Mouse (Mus musculus) midbrain, embryonic 13.5 days (tissue): Measurements from ENCODE around the gene Tgoln1. TPM values are rescaled to one million over a fixed set of nuclear protein-coding genes. Genes with fewer than 3 reads are reported as not detected.
A peak's percentile ranks its signal among the peaks of the same experiment; 100 is the strongest.

ENCODE experiments used
- ATAC-seq: fragments of 200-750 bp; cut with Nextera tagmentation; 2 replicates; pipeline ENCODE4 v1.8.0; 2017; ENCODE audit warnings: mild to moderate bottlenecking, moderate TSS enrichment, moderate library complexity
- H3K27ac ChIP-seq: fragments of 300-500 bp; sonication (generic); 2 replicates; pipeline ENCODE4 v1.5.1; 2015; ENCODE audit warnings: inconsistent platforms, mild to moderate bottlenecking, moderate library complexity
- H3K27me3 ChIP-seq: fragments of 300-500 bp; sonication (generic); 2 replicates; pipeline ENCODE4 v1.6.1; 2015; ENCODE audit warnings: mild to moderate bottlenecking, inconsistent platforms
- H3K36me3 ChIP-seq: fragments of 300-500 bp; sonication (generic); 2 replicates; pipeline ENCODE4 v1.6.1; 2015; ENCODE audit warnings: mild to moderate bottlenecking, inconsistent platforms
- H3K4me1 ChIP-seq: fragments of 300-500 bp; sonication (generic); replicated peaks from 2 replicates; pipeline ENCODE4 v1.6.1; 2015; ENCODE audit warnings: inconsistent platforms
- H3K4me2 ChIP-seq: fragments of 300-500 bp; sonication (generic); replicated peaks from 2 replicates; pipeline ENCODE4 v1.6.1; 2015; ENCODE audit warnings: moderate library complexity, mild to moderate bottlenecking, inconsistent platforms
- H3K4me3 ChIP-seq: fragments of 300-500 bp; sonication (generic); replicated peaks from 2 replicates; pipeline ENCODE4 v1.5.1; 2015; ENCODE audit warnings: mild to moderate bottlenecking, inconsistent platforms
- H3K9ac ChIP-seq: fragments of 300-500 bp; sonication (generic); replicated peaks from 2 replicates; pipeline ENCODE4 v1.6.1; 2015; ENCODE audit warnings: mild to moderate bottlenecking, inconsistent platforms
- H3K9me3 ChIP-seq: fragments of 300-500 bp; sonication (generic); 2 replicates; pipeline ENCODE4 v1.6.1; 2016; ENCODE audit warnings: mild to moderate bottlenecking, inconsistent platforms
- WGBS: fragments of 180-500 bp; shearing (Covaris S2); methylation state at CpG from one replicate; pipeline ENCODE4 v1.1.7; 2015; 5-methylcytosine and 5-hydroxymethylcytosine counted together
- polyA plus RNA-seq: library from polyadenylated mRNA; unstranded; fragments of >200 nt; fragmentation: Nextera tagmentation; extraction: Ambion mirVana; gene quantifications from 2 replicates; pipeline ENCODE4 v1.2.1, GENCODE M21; 2015

Tgoln1 gene
- polyA plus RNA-seq, 1 experiment from 2014 or later: 39.6 TPM

DNA sequence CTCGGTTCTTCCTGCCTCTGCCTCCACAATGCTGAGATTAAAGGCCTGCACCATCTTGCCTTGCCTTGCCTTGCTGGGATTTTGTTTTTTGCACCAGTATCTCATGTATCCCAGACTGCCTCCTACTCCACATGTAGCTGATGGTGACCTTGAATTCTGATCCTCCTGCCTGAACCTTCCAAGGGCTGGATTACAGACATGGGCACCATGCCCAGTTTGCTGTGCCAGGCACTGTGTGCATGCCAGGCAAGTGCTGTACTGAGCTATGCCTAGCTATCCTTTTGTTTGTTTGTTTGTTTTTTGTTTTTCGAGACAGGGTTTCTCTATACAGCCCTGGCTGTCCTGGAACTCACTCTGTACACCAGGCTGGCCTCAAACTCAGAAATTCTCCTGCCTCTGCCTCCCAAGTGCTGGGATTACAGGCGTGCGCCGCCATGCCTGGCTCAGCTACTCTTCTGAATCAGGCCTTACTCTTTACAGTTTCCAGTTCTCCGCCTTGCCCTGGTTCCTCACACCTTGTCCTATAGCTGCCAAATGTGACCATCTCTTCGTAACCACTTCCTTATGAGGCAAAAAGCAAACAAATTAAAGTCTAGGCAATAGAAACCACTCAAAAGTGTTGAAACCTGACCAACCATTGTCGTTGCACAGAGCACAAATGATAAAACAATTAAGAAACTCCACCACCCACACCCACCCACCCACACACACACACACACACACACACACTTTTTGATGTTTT is 7.0 kb upstream of the Tgoln1 start:
- Histone ChIP-seq H3K9ac (no peak overlapping the region), H3K4me3 (no peak overlapping the region), H3K4me1 (no peaks in the 10 kb centered on the region), H3K27me3 (no peaks in the 10 kb centered on the region), H3K4me2 (no peak overlapping the region), H3K36me3 (0 out of 2 replicates have a peak, but pooled peaks cover 4% of the 10 kb centered on the region), H3K9me3 (no peaks in the 10 kb centered on the region), H3K27ac (no peak overlapping the region)
- 92% methylated on average over 8 of the region's 8 CpGs for WGBS
- ATAC-seq: no peak

DNA sequence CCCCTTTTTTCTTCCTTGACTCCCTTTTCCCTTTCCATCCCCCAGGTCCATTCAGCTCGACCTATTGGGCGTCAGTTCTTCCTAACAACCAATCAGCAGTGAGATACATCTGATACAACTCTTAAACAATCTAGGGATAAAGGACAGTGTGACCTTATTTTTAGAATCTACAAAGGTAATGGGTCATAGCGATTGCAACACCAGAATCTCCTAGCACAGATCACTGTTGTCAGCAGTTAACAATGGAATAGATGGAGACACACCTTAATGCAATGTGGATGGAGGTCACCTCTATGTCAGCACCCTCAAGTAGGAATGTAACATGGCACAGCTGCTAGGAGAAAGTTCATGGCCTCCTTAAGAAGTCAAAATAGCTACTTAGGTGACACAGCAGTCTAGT is 6.1 kb upstream of the Tgoln1 start:
- no peak overlapping the region for H3K4me2 ChIP-seq
- H3K9me3 ChIP-seq: no peaks in the 10 kb centered on the region
- no peaks in the 10 kb centered on the region for H3K27me3 ChIP-seq
- no peak overlapping the region for H3K27ac ChIP-seq
- no peak for ATAC-seq
- no peak overlapping the region for H3K9ac ChIP-seq
- no peaks in the 10 kb centered on the region for H3K4me1 ChIP-seq
- WGBS: 37% methylated on average over 3 of the region's 3 CpGs
- H3K36me3 ChIP-seq: 0 out of 2 replicates have a peak, but pooled peaks cover 4% of the 10 kb centered on the region
- no peak overlapping the region for H3K4me3 ChIP-seq

DNA sequence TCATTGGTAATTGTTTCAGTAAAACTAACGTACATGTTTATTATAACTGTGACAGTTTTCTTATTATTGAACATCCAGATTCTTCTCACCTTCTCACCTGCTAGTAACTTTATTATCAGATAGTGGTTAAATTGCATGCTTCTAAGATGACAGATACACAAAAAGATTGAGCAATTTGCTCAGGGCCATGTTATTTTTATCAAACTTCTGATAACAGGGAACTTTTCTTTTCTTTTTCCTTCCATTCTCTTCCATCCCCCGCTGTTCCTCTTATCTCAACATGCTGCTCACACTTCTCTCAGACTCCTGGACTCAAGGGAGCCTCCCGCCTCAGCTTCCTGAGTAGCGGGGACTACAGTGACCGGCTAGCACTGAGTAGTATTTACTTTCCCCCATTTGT is 4.1 kb upstream of the Tgoln1 start:
- Histone ChIP-seq H3K9me3 (no peaks in the 10 kb centered on the region), H3K36me3 (no peaks in the 10 kb centered on the region), H3K4me1 (peaks cover 10% of the 10 kb centered on the region), H3K27ac (no peak overlapping the region), H3K4me2 (no peak overlapping the region), H3K27me3 (no peaks in the 10 kb centered on the region), H3K4me3 (no peak overlapping the region), H3K9ac (no peak overlapping the region)
- no peak for ATAC-seq
- WGBS: 91% methylated on average over 5 of the region's 5 CpGs

DNA sequence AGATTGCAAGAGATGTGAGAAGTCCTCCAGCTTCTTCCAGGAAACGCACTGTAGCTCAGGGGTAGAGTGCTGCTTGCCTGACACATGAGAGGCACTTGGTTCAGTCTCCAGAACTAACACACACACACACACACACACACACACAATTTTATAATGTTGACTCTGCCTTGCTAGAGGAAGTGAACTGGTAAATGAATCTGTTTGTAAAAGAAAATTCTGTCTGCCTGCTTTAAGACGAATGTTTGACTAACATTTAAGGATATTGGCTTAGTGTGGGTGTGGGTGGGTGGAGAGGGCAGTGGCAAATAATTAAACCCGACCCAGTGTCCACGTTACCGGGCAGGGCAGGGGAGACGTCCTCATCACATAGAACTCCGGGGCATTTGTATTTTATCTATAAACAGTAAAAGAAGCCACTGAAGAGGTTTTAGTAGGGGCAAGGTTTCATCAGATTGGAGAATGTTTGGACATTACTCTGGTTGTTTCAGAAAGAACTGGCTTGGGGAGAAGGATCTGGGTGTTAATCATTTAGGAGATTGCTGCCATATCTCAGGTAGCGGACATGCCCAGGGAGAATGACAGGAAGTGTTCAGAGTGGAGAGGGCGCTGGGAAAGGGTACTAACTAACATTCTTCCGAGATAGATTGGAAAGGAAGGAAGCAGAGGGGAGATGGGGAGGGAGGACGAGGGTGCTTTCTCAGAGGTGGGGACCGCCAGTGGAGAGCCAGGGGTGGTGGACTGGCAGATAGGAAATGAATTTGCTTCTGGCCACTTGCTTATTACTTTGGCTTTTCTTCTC is 3.1 kb upstream of the Tgoln1 start:
- Histone ChIP-seq H3K4me2 (no peak overlapping the region), H3K4me3 (no peak overlapping the region), H3K9me3 (no peaks in the 10 kb centered on the region), H3K9ac (no peak overlapping the region), H3K4me1 (peaks cover 20% of the 10 kb centered on the region), H3K36me3 (no peaks in the 10 kb centered on the region), H3K27me3 (no peaks in the 10 kb centered on the region), H3K27ac (no peak overlapping the region)
- ATAC-seq: no peak
- 67% methylated on average over 12 of the region's 12 CpGs for WGBS

DNA sequence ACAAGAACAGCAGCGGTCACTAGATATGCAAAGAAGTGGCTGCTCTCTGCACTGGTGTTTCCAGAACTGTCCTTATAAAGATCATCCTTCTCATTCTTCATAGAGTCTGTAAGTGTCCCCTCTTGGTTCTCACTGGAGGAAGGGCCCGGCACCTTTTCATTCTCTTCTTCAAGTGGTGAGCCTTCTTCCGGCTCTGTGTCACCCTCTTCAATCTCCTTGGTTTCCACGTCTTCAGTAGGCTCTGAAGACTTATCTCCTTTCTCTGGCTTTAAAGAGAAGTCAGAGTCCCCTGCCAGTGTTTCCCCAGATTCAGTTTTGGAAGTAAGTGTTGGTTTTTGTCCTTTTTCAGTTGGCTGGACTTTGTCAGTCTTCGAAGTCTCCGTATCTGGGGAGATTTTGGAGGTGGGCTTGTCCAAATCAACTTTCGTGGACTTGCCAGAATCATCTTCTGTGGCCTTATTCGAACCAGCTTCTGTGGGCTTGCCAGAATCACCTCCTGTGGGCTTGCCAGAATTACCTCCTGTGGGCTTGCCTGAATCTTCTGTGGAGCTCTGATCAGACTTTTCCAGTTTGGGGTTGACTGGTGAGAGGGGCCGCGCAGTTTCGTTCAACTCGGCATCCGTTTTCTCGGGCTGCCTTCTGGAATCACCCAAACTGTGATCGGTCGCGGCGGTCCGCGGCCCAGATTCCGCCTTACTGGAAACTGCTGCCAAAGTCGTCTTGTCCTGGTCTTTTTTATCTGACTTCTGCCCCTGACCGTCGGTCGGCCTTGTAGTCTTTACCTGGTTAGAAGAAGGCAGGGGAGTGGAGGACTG is 1.0 kb downstream of the Tgoln1 start:
- 30% methylated on average over 25 of the region's 25 CpGs for WGBS
- Histone ChIP-seq H3K36me3 (peaks cover 26% of the 10 kb centered on the region), H3K4me3 (peak overlapping the region; percentile 64), H3K27ac (no peak overlapping the region), H3K9ac (peak overlapping the region; percentile 84), H3K4me2 (peak overlapping the region; percentile 100), H3K9me3 (no peaks in the 10 kb centered on the region), H3K27me3 (no peaks in the 10 kb centered on the region), H3K4me1 (peaks cover 33% of the 10 kb centered on the region)
- no peak for ATAC-seq

DNA sequence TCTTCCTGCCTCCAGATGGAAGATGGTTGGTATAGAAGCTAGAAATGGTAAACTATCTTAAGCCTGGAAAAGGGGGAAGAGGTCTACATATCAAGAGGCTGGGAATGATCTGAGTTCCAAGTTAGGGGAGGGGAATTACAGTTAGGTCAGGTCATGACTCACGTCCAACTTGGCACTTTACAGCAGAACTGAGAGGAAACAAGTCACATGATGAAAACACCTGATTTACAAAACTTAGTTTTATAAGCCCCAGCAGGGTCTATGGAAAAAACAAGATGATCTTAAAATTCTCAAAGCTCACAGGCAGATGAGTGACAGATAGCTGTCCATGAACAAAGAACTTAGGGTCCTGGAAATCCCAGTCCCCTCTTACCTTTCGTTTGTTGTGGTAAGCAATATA is 1.6 kb downstream of the Tgoln1 start:
- no peak for ATAC-seq
- peaks cover 33% of the 10 kb centered on the region for H3K4me1 ChIP-seq
- 82% methylated on average over 2 of the region's 2 CpGs for WGBS
- H3K36me3 ChIP-seq: peaks cover 32% of the 10 kb centered on the region
- peak overlapping the region; percentile 64 for H3K4me3 ChIP-seq
- H3K4me2 ChIP-seq: peak overlapping the region; percentile 100
- peak overlapping the region; percentile 84 for H3K9ac ChIP-seq
- no peaks in the 10 kb centered on the region for H3K9me3 ChIP-seq
- H3K27ac ChIP-seq: no peak overlapping the region
- H3K27me3 ChIP-seq: no peaks in the 10 kb centered on the region

DNA sequence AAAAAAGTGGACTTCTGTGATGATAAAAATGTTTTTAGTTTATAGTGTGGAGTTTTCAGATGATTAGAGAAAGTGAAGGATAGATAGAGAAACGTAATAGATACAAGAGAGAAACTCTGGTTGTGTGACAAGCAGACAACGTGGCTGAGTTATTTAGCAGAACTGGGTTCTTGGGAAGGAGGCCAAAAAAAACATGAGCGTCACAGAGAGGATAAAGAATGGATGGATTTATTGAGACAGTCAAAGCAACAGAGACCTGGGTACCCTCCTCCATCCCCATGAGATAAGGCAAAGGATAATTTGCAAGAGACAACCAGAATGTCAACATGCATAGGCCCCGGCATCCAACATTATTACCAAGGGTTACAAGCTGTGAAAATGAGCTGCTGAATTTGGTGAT is 6.5 kb downstream of the Tgoln1 start:
- Histone ChIP-seq H3K4me2 (no peak overlapping the region), H3K4me3 (no peak overlapping the region), H3K9ac (no peak overlapping the region), H3K36me3 (peaks cover 73% of the 10 kb centered on the region), H3K9me3 (no peaks in the 10 kb centered on the region), H3K4me1 (peaks cover 16% of the 10 kb centered on the region), H3K27me3 (no peaks in the 10 kb centered on the region), H3K27ac (no peak overlapping the region)
- 91% methylated on average over 4 of the region's 4 CpGs for WGBS
- ATAC-seq: no peak

DNA sequence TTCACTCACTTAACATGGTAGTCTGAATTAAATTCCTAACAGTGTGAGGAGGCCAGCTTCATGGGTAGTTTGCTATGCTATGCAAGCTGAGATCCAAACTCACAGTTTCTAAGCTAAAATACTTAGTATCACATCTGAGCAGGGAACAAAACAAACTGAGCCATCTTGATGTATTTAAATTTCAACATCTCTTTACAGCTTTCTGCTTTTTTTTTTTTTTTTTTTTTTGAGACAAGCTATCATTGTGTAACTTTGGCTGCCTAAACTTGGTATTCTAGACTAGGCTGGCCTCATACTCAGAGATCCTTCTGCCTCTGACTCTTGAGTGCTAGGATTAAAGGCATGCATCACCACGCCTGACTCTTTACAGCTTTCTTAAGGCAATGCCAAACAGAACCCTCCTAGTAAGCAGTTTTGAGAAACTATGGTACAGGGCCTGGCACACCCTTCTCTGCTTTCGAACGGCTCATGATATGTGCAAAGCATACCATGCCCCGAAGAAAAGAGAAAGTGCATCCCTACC is 8.1 kb downstream of the Tgoln1 start:
- no peak overlapping the region for H3K27ac ChIP-seq
- no peak for ATAC-seq
- no peak overlapping the region for H3K9ac ChIP-seq
- H3K4me3 ChIP-seq: no peak overlapping the region
- H3K4me2 ChIP-seq: no peak overlapping the region
- no peaks in the 10 kb centered on the region for H3K27me3 ChIP-seq
- H3K4me1 ChIP-seq: peaks cover under 1% of the 10 kb centered on the region
- H3K36me3 ChIP-seq: peaks cover 85% of the 10 kb centered on the region
- no peaks in the 10 kb centered on the region for H3K9me3 ChIP-seq
- 94% methylated on average over 4 of the region's 4 CpGs for WGBS

DNA sequence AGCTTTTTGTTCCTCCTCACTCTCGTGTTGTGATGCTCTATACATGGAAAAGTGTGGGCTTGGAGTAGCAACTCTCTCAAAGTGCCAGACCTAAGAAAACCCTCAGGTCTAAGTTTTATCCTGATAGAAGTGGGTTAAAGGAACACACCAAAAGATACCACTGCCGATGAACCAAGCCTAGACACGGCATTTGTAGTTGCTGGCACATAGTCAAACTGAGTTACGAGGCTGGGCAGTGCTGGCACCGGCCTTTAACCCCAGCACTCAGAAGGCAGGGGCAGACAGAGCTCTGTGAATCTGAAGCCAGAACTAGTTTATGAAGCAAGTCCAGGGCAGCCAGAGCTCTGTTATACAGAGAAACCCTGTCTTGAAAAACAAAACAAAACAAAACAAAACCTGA is 9.1 kb downstream of the Tgoln1 start:
- Histone ChIP-seq H3K4me3 (no peak overlapping the region), H3K4me1 (no peaks in the 10 kb centered on the region), H3K9ac (no peak overlapping the region), H3K27ac (no peak overlapping the region), H3K27me3 (no peaks in the 10 kb centered on the region), H3K36me3 (peaks cover 79% of the 10 kb centered on the region), H3K4me2 (no peak overlapping the region), H3K9me3 (no peaks in the 10 kb centered on the region)
- 93% methylated on average over 5 of the region's 5 CpGs for WGBS
- no peak for ATAC-seq

DNA sequence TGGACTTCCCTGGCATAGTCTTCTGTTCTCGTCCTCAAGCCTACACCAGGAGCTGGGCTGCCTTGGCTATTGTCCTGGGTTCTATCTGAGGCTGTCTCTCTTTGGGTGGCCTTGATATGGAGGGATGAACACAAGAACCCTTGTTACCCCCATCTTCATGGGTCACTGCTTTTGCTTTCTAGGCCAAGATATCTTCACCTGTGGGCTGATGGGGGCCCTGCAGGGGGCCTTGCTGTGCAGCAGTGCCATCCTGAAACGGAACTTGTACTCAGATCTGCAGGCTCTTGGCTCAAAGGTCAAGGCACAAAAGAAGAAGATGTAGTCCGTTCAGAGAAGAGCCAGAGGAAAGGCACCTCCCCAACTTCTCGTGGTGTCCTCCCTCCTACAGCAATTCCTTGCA is 9.7 kb downstream of the Tgoln1 start:
- H3K36me3 ChIP-seq: peaks cover 76% of the 10 kb centered on the region
- no peak overlapping the region for H3K4me3 ChIP-seq
- H3K27me3 ChIP-seq: no peaks in the 10 kb centered on the region
- H3K4me1 ChIP-seq: no peaks in the 10 kb centered on the region
- no peaks in the 10 kb centered on the region for H3K9me3 ChIP-seq
- no peak overlapping the region for H3K9ac ChIP-seq
- H3K27ac ChIP-seq: no peak overlapping the region
- WGBS: 84% methylated on average over 4 of the region's 4 CpGs
- H3K4me2 ChIP-seq: no peak overlapping the region
- no peak for ATAC-seq

DNA sequence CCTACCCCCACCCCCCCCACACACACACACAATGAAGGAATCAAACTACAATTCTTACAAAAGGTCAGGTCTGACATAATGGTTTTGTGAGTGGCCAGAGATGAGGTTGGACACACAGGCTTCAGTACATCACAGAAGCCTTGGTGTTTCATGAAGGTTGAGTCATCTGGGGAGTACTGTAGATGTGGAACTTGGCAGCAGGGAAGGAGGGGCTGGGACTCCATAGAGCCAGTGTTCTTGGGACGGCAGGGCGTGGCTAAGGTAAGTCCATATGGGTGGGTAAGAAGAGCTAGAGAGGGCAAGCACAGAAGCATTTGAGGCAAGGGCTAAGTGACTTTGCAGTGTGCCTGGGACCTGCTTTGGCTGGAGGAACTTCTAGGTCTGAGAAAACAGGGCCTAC is 12.7 kb downstream of the Tgoln1 start:
- 85% methylated on average over 2 of the region's 2 CpGs for WGBS
- no peak for ATAC-seq
- no peak overlapping the region for H3K4me2 ChIP-seq
- peaks cover 48% of the 10 kb centered on the region for H3K36me3 ChIP-seq
- H3K4me1 ChIP-seq: peaks cover 2% of the 10 kb centered on the region; the same call in 1 of the 2 replicates
- H3K4me3 ChIP-seq: no peak overlapping the region
- H3K9ac ChIP-seq: no peak overlapping the region
- no peaks in the 10 kb centered on the region for H3K9me3 ChIP-seq
- H3K27ac ChIP-seq: no peak overlapping the region
- no peaks in the 10 kb centered on the region for H3K27me3 ChIP-seq

DNA sequence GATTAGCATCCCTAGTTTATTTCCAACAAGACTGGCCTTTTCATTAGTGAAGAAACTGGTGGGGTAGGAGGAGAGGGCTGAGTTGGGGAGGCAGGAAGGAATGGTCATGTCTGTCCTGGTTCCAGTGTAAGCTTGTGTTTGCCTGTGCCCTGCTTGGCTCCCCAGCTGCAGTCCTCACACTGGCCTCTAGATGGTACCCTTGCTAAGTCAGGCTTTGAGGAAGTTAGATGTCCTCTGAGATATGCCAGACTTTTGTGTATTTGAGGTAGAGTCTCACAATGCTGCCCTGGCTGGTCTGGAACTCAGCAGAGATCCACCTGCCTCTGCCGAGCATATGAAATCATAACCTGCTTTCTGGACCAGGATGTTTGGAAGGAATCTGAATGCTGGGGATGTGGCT is 15.1 kb downstream of the Tgoln1 start:
- no peaks in the 10 kb centered on the region for H3K9me3 ChIP-seq
- H3K9ac ChIP-seq: no peak overlapping the region
- no peak overlapping the region for H3K4me3 ChIP-seq
- H3K27me3 ChIP-seq: no peaks in the 10 kb centered on the region
- peaks cover 19% of the 10 kb centered on the region for H3K4me1 ChIP-seq
- ATAC-seq: no peak
- no peak overlapping the region for H3K4me2 ChIP-seq
- WGBS: 74% methylated on average over 1 of the region's 1 CpGs
- peaks cover 31% of the 10 kb centered on the region for H3K36me3 ChIP-seq
- no peak overlapping the region for H3K27ac ChIP-seq
